In the genomic region with DNA sequence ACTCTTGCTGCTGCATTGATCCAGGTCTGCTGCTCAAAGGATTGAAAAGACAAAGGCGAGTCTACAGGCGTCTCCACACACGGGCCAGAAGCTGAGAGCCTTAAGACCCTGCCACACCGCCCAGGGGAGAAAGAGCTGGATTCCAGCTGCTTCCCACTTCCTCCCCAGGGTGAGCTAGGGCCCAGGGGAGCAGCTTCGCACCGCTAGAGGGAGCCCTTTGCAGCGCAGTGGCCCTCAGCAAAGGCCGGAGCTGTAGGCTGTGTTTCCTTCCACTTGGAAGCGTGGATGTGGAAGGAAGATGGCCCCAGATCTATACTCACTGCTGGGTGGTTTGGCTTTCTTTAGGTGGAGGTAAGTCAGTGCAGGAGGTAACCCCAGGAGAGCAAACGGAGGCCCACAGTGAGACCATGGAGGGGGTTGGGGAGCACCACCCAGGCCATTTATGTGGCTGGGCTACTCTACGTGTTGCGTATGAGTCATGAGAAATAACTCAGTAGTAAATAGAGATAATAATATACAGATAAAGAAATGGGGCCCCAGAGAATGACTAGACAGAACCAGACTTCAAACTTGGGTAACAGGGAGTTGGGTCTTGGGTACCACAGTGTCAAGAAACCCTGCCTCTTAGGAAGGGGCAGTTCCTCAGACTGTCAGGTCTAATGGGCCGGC, we compare ENCODE assay signal across 8 mouse cellular contexts. TPM values are rescaled to one million over a fixed set of nuclear protein-coding genes. Genes with fewer than 3 reads are reported as not detected.
A peak's percentile ranks its signal among the peaks of the same experiment; 100 is the strongest.
DNase-seq lines count a peak whose midpoint lies in the region; ATAC-seq and TF ChIP-seq lines count a peak whose summit lies in the region.

No protein-coding gene starts in this region.

- peak; percentile 46 for ATAC-seq in activated CD4-positive, CD25-positive, alpha-beta regulatory T cell, adult 4 months
- peak; percentile 94 for ATAC-seq in megakaryocyte, adult 5-6 weeks (ENCODE audit: poor library complexity, severe bottlenecking)

- H3K4me3 ChIP-seq in left cerebral cortex, adult 2 months: no peak overlapping the region

- intact Hi-C loops in left cerebral cortex, adult 2 months (cut with DNase I): loop anchor here (1.0 to 2.0 kb wide), 2 partner anchors 57 to 108 kb away; a partner anchor contains a TSS

- peak; percentile 95 for TF ChIP-seq CTCF in left cerebral cortex, adult 2 months (IDR thresholded peaks at IDR 0.05)

- no peak overlapping the region for H3K27ac ChIP-seq in left cerebral cortex, adult 2 months

- DNase-seq in cerebellum, postnatal 25 days: peak; percentile 61 to 77
- peak; percentile 75 to 78 for DNase-seq in gastrocnemius, adult 8-10 months (ENCODE audit: low spot score in 2 of 2)
- peak; percentile 85 for DNase-seq in induced T-regulatory cell, adult 2 months (ENCODE audit: low read depth)
- DNase-seq in left cerebral cortex, adult 2 months (ENCODE audit: extremely low spot score in 1 of 2, low spot score in 2 of 2): peak; percentile 66 to 80
- DNase-seq in skeletal muscle tissue, adult 2 months (ENCODE audit: low read depth, low spot score): peak; percentile 74
- peak; percentile 71 for DNase-seq in yolk sac, embryonic 10.5 days (ENCODE audit: low spot score)

RNA-seq across cellular contexts. Expression of a gene that starts 39.5 kb away (rescaled TPM):
- polyA plus RNA-seq in activated CD4-positive, CD25-positive, alpha-beta regulatory T cell, adult 4 months (2017; shearing (Covaris generic)): 10 to 100 TPM; 12.8 to 17.7 TPM
- total RNA-seq in gastrocnemius, adult 8-10 months (2022): 1 to 10 TPM; 2.7 to 3.8 (median 3.4) TPM
- 1 to 10 TPM; 4.7 to 5.4 TPM for total RNA-seq in left cerebral cortex, adult 2 months (2021)
- 1.4 and 1.8 TPM in 2 replicates for total RNA-seq in megakaryocyte, adult 5-6 weeks (2015)
- total RNA-seq in megakaryocyte, adult 5-6 weeks (2017): 0.89 and 1.1 TPM in 2 replicates

RNA-seq across cellular contexts. Expression of a gene that starts 52.3 kb away (rescaled TPM):
- not detected for polyA plus RNA-seq in activated CD4-positive, CD25-positive, alpha-beta regulatory T cell, adult 4 months (2017; shearing (Covaris generic))
- not detected for total RNA-seq in gastrocnemius, adult 8-10 months (2022)
- total RNA-seq in left cerebral cortex, adult 2 months (2021): under 1 TPM in 1 of 2 experiments, not detected in 1; 0.19 TPM
- total RNA-seq in megakaryocyte, adult 5-6 weeks (2015): not detected in 2 replicates
- not detected in 2 replicates for total RNA-seq in megakaryocyte, adult 5-6 weeks (2017)

RNA-seq across cellular contexts. Expression of a gene that starts 57.0 kb away (rescaled TPM):
- polyA plus RNA-seq in activated CD4-positive, CD25-positive, alpha-beta regulatory T cell, adult 4 months (2017; shearing (Covaris generic)): 10 to 100 TPM; 42.5 to 43.1 TPM
- total RNA-seq in gastrocnemius, adult 8-10 months (2022): 1 to 10 TPM; 1.9 to 3.3 (median 2.5) TPM
- total RNA-seq in left cerebral cortex, adult 2 months (2021): 1 to 10 TPM; 4.4 to 6.1 TPM
- 2.0 and 3.1 TPM in 2 replicates for total RNA-seq in megakaryocyte, adult 5-6 weeks (2015)
- total RNA-seq in megakaryocyte, adult 5-6 weeks (2017): 3.2 and 5.1 TPM in 2 replicates
